Mouse (Mus musculus): Measurements from ENCODE around the gene Nrsn2. TPM values are rescaled to one million over a fixed set of nuclear protein-coding genes. Genes with fewer than 3 reads are reported as not detected.
A peak's percentile ranks its signal among the peaks of the same experiment; 100 is the strongest.

Gene Nrsn2
- polyA plus RNA-seq, 1 experiment = not detected

DNA sequence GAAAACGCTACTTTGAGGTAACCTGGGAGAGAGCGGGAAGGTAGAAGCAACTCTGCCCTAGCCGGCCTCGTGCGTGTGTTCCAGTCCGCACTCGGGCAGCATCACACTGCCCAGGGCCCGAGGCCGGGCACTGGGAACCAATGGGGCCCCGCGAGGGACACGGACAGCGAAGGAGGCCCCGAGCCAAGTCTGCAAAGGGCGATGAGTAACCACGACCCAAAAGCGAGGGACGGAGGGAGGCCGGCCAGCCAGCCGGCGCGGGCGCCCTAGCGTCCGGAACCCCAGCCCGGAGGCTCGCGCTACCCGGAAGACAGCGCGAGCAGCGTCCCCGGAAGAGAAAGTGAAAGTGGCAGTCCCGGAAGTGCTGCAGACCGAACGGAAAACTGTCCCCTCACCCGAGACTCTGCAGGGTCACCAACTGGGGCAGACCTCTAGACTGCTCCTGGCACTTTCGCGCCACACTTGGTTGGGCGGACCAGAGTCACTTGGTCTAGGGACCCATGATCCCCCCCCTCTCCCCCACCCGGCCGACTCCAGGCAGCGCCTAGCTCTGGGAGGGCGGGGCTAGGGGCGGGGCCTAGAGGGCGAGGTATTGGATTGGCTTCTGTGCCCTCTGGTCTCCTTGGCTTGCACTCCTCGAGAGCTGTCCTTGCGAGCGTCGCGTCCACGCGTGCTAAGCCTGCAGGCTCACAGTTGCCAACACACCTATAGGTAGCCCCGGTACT is 44.2 kb downstream of the Nrsn2 start, which contains the start of gene Rbck1:
Gene Rbck1, minus strand, starts transcription at position 553 of the 725 bp plus-strand sequence.
- Histone ChIP-seq H3ac (ENCODE audit: control insufficient read depth, insufficient read length, low read depth) (peak within 1 kb of the TSS; percentile 99), H3K79me2 (ENCODE audit: control insufficient read depth, insufficient read depth) (peaks cover 35% of the 10 kb centered on the region), H3K4me3 (ENCODE audit: insufficient read depth, poor library complexity, severe bottlenecking) (peak within 1 kb of the TSS; percentile 68), H3K79me3 (ENCODE audit: low read depth) (peaks cover 25% of the 10 kb centered on the region), H3K27me3 (ENCODE audit: control insufficient read depth, insufficient read depth, insufficient read length) (no peaks in the 10 kb centered on the region), H3K36me3 (ENCODE audit: control insufficient read depth, insufficient read depth) (peaks cover 24% of the 10 kb centered on the region)
- TF ChIP-seq MYOD1 (IDR thresholded peaks at IDR 0.05; ENCODE audit: control insufficient read depth, insufficient read length, low read depth) = no peak
- TF ChIP-seq CTCF (IDR thresholded peaks at IDR 0.05; ENCODE audit: control insufficient read depth, insufficient read depth, insufficient read length) = peak; percentile 10
- peak; percentile 79 for TF ChIP-seq MAX (IDR thresholded peaks at IDR 0.05)
- no peak for TF ChIP-seq FOSL1 (IDR thresholded peaks at IDR 0.05; ENCODE audit: insufficient read depth, low read length, poor library complexity, severe bottlenecking)
- TF ChIP-seq MYOG (IDR thresholded peaks at IDR 0.05; ENCODE audit: control insufficient read depth, extremely low read depth, insufficient read length) = no peak

GRCm38 (mm10) chr2:152330858-152331423 is 45.5 kb downstream of the Nrsn2 start:
- peak overlapping the region; percentile 68 for H3K4me3 ChIP-seq (ENCODE audit: insufficient read depth, poor library complexity, severe bottlenecking)
- no peaks in the 10 kb centered on the region for H3K27me3 ChIP-seq (ENCODE audit: control insufficient read depth, insufficient read depth, insufficient read length)
- TF ChIP-seq MAX (IDR thresholded peaks at IDR 0.05) (no peak), FOSL1 (IDR thresholded peaks at IDR 0.05; ENCODE audit: insufficient read depth, low read length, poor library complexity, severe bottlenecking) (no peak), CTCF (IDR thresholded peaks at IDR 0.05; ENCODE audit: control insufficient read depth, insufficient read depth, insufficient read length) (no peak), MYOG (IDR thresholded peaks at IDR 0.05; ENCODE audit: control insufficient read depth, extremely low read depth, insufficient read length) (no peak), CEBPB (IDR thresholded peaks at IDR 0.05; ENCODE audit: low read depth) (no peak), USF1 (IDR thresholded peaks at IDR 0.05; ENCODE audit: low read depth) (no peak), MYOD1 (IDR thresholded peaks at IDR 0.05; ENCODE audit: control insufficient read depth, insufficient read length, low read depth) (no peak)
- H3K79me3 ChIP-seq (ENCODE audit: low read depth) = peaks cover 25% of the 10 kb centered on the region
- peaks cover 39% of the 10 kb centered on the region for H3K79me2 ChIP-seq (ENCODE audit: control insufficient read depth, insufficient read depth)
- H3K36me3 ChIP-seq (ENCODE audit: control insufficient read depth, insufficient read depth) = peaks cover 34% of the 10 kb centered on the region
- H3ac ChIP-seq (ENCODE audit: control insufficient read depth, insufficient read length, low read depth) = peak overlapping the region; percentile 71

- Histone ChIP-seq H3ac (ENCODE audit: control insufficient read depth, insufficient read length, low read depth) (no peak overlapping the region), H3K4me3 (ENCODE audit: insufficient read depth, poor library complexity, severe bottlenecking) (no peak overlapping the region), H3K79me3 (ENCODE audit: low read depth) (peaks cover 25% of the 10 kb centered on the region), H3K36me3 (ENCODE audit: control insufficient read depth, insufficient read depth) (peaks cover 63% of the 10 kb centered on the region), H3K27me3 (ENCODE audit: control insufficient read depth, insufficient read depth, insufficient read length) (no peaks in the 10 kb centered on the region), H3K79me2 (ENCODE audit: control insufficient read depth, insufficient read depth) (peaks cover 42% of the 10 kb centered on the region)
- no peak for TF ChIP-seq MYOD1 (IDR thresholded peaks at IDR 0.05; ENCODE audit: control insufficient read depth, insufficient read length, low read depth)
- TF ChIP-seq FOSL1 (IDR thresholded peaks at IDR 0.05; ENCODE audit: insufficient read depth, low read length, poor library complexity, severe bottlenecking) = no peak
- TF ChIP-seq MYOG (IDR thresholded peaks at IDR 0.05; ENCODE audit: control insufficient read depth, extremely low read depth, insufficient read length) = no peak
- no peak for TF ChIP-seq CTCF (IDR thresholded peaks at IDR 0.05; ENCODE audit: control insufficient read depth, insufficient read depth, insufficient read length)
- no peak for TF ChIP-seq MAX (IDR thresholded peaks at IDR 0.05)
- no peak for TF ChIP-seq CEBPB (IDR thresholded peaks at IDR 0.05; ENCODE audit: low read depth)
- no peak for TF ChIP-seq USF1 (IDR thresholded peaks at IDR 0.05; ENCODE audit: low read depth)
These were observed 48.5 kb downstream of the Nrsn2 start for GRCm38 (mm10) chr2:152327980-152328379.

DNA sequence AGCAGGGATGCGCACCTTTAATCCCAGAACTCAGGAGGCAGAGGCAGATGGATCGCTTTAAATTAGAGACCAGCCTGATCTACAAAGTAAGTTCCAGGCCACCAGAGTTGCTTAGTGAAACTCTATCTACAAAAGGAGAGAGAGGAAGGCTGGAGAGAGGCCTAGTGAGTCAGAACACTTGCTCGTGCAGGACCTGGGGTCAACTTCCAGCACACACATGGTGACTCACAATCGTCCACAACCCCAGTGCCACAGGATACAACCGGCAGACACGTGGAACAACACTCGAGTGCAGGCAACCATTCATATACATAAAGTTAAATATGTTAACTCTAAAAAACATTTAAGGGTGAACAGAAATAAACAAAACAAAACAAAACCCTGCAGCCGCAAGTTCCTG is 49.8 kb downstream of the Nrsn2 start:
- Histone ChIP-seq H3K4me3 (ENCODE audit: insufficient read depth, poor library complexity, severe bottlenecking) (no peak overlapping the region), H3K36me3 (ENCODE audit: control insufficient read depth, insufficient read depth) (peaks cover 70% of the 10 kb centered on the region), H3K27me3 (ENCODE audit: control insufficient read depth, insufficient read depth, insufficient read length) (no peaks in the 10 kb centered on the region), H3ac (ENCODE audit: control insufficient read depth, insufficient read length, low read depth) (no peak overlapping the region), H3K79me3 (ENCODE audit: low read depth) (peaks cover 22% of the 10 kb centered on the region), H3K79me2 (ENCODE audit: control insufficient read depth, insufficient read depth) (peaks cover 38% of the 10 kb centered on the region)
- peak; percentile 91 for TF ChIP-seq MAX (IDR thresholded peaks at IDR 0.05)
- TF ChIP-seq MYOD1 (IDR thresholded peaks at IDR 0.05; ENCODE audit: control insufficient read depth, insufficient read length, low read depth) = peak; percentile 22
- peak; percentile 18 for TF ChIP-seq USF1 (IDR thresholded peaks at IDR 0.05; ENCODE audit: low read depth)
- TF ChIP-seq MYOG (IDR thresholded peaks at IDR 0.05; ENCODE audit: control insufficient read depth, extremely low read depth, insufficient read length) = no peak
- TF ChIP-seq FOSL1 (IDR thresholded peaks at IDR 0.05; ENCODE audit: insufficient read depth, low read length, poor library complexity, severe bottlenecking) = peak; percentile 66
- no peak for TF ChIP-seq CEBPB (IDR thresholded peaks at IDR 0.05; ENCODE audit: low read depth)
- no peak for TF ChIP-seq CTCF (IDR thresholded peaks at IDR 0.05; ENCODE audit: control insufficient read depth, insufficient read depth, insufficient read length)

- no peak overlapping the region for H3ac ChIP-seq (ENCODE audit: control insufficient read depth, insufficient read length, low read depth)
- peaks cover 17% of the 10 kb centered on the region for H3K79me3 ChIP-seq (ENCODE audit: low read depth)
- H3K79me2 ChIP-seq (ENCODE audit: control insufficient read depth, insufficient read depth) = peaks cover 33% of the 10 kb centered on the region
- H3K36me3 ChIP-seq (ENCODE audit: control insufficient read depth, insufficient read depth) = peaks cover 72% of the 10 kb centered on the region
- TF ChIP-seq CTCF (IDR thresholded peaks at IDR 0.05; ENCODE audit: control insufficient read depth, insufficient read depth, insufficient read length) (no peak), FOSL1 (IDR thresholded peaks at IDR 0.05; ENCODE audit: insufficient read depth, low read length, poor library complexity, severe bottlenecking) (no peak), USF1 (IDR thresholded peaks at IDR 0.05; ENCODE audit: low read depth) (no peak), MYOG (IDR thresholded peaks at IDR 0.05; ENCODE audit: control insufficient read depth, extremely low read depth, insufficient read length) (no peak), MAX (IDR thresholded peaks at IDR 0.05) (no peak), CEBPB (IDR thresholded peaks at IDR 0.05; ENCODE audit: low read depth) (no peak), MYOD1 (IDR thresholded peaks at IDR 0.05; ENCODE audit: control insufficient read depth, insufficient read length, low read depth) (no peak)
- H3K4me3 ChIP-seq (ENCODE audit: insufficient read depth, poor library complexity, severe bottlenecking) = no peak overlapping the region
- no peaks in the 10 kb centered on the region for H3K27me3 ChIP-seq (ENCODE audit: control insufficient read depth, insufficient read depth, insufficient read length)
These were observed 50.3 kb downstream of the Nrsn2 start for GRCm38 (mm10) chr2:152326157-152326556.

All from C2C12 (cell line).